Mouse (Mus musculus) heart, postnatal 14 days (tissue): Measurements from ENCODE around the gene St6galnac6. TPM values are rescaled to one million over a fixed set of nuclear protein-coding genes. Genes with fewer than 3 reads are reported as not detected.

Experiments
- DNase-seq, 2 experiments: peaks; one replicate each; pipeline ENCODE4 v3.0.0; 2021 to 2022
- intact Hi-C: fragments of 180-260 bp; cut with DNase I; formaldehyde crosslinking; loops from one replicate; pipeline ENCODE4 v1.15.1; 2025
- total RNA-seq, 2 experiments: library from RNA; stranded (reverse); gene quantifications; 2 replicates each; pipeline ENCODE4 v1.2.3; 2021

St6galnac6 gene
- total RNA-seq, 2 experiments from 2014 or later: 97.9 to 104 TPM

DNA sequence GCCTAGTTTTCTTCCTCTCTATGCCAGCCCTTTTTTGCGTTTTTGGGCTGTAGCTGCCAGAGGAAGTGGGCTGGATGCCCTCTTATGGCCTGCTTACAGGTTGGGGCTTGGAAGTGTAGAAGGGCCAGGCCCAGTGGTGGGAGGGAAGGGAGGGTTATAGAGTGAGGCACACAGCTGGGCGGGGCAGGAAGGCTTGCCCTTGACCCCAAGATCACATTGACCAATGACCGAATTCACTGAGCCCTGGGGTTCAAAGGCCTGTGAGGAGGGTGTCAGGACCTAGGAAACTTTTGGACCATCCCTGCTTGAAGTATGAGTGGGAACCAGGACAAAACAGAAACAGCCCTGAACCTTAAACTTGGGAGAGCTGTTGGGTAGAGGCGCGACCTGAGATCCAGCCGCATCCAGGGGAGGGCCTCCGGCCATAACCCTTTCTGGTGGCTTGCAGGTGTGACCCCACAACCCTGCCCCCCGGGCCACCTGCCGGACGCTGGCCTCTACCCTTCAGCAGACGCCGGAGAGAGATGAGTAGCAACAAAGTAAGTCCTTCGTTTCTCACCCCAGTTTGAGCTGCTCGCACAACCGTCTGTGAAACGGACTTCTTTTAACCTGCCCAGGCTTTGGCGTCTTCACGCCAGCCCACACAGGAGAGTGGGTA lies 9.4 kb downstream of the St6galnac6 start:
- no peak for DNase-seq

DNA sequence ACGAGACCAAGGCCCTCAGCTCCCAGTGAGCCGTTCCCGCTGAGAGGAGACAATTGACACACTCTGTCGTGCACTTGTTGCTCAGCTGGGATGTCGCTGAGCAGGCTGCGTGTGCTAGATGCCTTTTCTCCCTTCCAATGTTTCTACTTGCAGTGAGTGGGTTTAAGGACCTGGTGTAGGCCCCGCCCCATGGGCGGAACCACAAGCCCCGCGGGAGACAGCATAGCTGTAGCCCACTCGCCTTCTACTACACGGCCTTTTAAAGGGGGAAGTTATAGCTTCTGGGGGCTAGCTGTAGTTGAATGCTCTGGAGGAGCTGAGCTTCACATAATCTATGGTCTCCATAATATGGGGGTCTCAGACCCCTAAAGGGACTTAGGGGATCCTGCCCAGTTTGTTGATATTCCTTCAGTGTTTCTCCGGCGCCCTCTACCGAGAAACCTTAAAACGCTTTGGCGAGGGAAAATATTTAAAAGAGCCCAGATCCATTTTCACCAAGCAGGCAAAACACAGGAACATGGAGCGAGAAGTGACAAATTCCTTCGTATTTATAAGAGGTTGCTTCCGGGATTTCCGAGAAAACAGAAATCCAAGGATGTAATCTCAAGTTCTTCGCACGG lies 11.2 kb downstream of the St6galnac6 start:
- intact Hi-C loops: loop anchor here (5.0 kb wide), 1 partner anchor 33 kb away; the partner anchor contains the start of gene 9430097D07Rik
- peak; percentile 60 to 67 for DNase-seq

More for the DNA sequence above, 9.4 kb downstream of the St6galnac6 start:
- intact Hi-C loops: no loop called here

DNA sequence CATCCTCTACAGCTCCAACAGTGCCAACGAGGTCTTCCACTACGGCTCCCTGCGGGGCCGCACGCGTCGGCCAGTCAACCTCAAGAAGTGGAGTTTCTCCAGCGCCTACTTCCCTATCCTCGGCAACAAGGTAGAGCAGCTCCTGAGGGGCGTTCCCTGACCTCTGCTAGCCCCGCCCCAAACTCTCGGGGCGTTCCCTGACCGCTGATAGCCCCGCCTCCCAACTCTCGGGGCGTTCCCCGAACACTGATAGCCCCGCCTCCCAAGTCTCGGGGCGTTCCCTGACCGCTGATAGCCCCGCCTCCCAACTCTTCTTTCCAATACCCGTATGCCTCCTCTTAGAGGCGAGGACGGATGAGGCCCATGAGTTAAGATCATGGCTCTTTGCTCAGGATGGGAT lies 12.8 kb downstream of the St6galnac6 start:
- no peak for DNase-seq
- intact Hi-C loops: loop anchor here (5.0 kb wide), 1 partner anchor 35 kb away; the partner anchor contains the start of gene 9430097D07Rik

DNA sequence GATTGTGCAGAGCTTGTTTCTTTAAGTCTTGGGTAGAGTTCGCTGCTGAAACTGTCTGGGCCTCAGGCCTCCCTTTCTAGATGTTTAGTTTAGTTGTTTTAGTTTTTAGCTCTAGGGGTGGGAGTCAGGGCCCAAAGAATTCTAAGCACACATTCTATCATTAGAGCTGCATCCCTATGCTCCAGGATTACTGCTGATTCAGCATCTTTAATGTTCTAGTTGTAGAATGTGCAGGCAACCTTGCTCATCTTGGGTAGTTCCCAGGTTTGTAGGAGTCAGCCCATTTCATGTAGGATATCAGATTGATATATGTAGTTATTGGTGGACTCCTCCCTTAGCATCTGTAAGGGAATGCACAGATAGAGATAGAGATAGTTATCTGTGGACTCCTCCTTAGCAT lies 17.6 kb downstream of the St6galnac6 start:
- no peak for DNase-seq
- intact Hi-C loops: no loop called here

DNA sequence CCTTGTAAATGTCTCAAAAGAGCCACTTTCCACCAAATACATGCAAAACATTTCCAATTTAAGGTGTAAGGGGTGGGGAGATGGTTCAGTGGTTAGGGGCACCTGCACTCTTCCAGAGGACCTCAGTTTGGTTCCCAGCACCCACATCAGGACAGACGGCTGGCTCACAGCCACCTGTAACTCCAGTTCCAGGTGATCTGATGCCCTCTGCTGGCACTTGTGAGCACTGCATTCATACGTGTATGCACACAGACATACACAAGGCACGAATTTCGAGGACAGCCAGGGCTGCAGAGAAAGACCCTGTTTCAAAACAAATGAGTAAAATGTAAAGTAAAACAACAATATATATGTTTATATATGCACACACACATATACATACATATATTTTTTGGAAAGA lies 18.1 kb downstream of the St6galnac6 start:
- no peak for DNase-seq
- intact Hi-C loops: no loop called here

DNA sequence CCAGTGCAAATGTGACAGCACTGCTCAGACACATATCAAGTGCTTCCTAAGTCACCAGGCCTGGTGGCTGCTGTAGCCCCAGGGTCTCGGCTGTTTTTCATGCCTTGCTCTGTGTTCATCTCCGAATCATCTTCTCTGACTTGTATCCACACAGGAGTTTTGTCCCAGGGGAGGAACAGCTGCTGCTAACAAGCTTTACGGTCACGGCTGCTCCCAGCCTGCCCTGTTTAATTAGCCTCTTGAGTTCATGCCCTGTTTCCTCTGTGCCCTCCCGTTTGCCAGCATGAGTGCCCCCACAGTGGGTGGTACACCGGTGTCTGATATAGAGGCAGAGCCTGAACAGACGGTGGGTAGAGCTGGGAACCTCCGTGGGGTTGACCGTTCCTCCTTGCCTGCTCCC lies 18.5 kb downstream of the St6galnac6 start:
- DNase-seq: no peak
- intact Hi-C loops: no loop called here

DNA sequence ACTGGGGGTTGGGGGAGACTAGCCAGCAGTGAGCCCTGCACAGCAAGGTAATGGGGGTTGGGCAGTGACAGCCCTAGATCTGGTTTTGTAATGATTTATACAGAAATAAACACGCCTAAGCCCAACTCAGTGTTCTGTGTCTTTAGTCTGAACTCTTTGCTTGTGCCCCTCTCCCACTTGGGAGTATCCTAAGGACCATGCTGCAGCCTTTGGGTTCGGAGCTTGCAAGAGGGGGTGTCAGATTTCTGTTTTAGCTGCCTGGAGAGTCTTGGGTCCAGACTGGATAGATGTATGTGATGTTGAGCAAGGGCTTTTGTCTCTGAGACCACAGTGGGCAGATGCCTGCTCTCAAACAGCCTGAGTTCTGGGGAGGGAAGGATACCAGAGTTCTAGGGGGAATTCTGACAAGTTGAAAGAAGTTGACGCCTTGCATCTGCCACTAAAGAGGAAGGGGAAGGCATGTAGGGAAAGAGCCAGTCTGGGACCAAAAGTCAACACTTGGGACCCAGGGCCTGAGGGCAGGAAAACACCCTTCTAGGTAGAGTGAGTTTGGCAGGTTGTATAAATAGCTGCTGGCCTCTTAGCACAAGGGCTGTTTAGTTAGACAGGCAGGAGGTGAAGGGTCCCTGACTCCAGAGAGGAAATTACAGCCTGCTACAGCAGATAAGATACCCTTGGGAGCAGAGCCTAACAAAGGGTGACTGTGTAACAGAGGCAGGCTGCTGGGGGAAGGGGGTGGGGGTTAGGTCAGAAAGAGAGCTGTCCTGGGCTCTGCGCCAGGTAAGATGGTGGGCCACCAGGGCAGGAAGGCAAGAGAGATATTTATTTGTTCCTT lies 21.4 kb downstream of the St6galnac6 start:
- DNase-seq: peak; percentile 81 to 87
- intact Hi-C loops: no loop called here

DNA sequence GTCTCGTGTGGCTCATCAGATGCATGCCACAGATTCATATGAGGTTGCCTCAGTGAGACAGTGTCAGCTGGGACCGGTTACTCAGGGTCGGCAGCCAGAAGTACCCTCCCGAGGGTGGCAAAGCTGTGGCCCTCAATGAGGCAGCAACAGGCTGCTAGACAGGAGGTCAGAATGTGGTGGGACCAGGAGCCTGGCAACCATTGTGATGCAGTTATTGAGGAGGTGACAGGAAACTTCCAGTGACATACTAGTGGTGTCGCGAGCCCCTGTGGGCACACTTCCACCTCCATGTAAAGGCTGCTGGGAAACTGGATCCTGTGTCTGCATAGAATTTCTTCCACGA lies 22.0 kb downstream of the St6galnac6 start, which contains the start of gene Ak1:
Ak1 (plus strand) TSS at position 242 of the 343 bp plus-strand sequence.
- intact Hi-C loops: no loop called here
- no peak for DNase-seq

DNA sequence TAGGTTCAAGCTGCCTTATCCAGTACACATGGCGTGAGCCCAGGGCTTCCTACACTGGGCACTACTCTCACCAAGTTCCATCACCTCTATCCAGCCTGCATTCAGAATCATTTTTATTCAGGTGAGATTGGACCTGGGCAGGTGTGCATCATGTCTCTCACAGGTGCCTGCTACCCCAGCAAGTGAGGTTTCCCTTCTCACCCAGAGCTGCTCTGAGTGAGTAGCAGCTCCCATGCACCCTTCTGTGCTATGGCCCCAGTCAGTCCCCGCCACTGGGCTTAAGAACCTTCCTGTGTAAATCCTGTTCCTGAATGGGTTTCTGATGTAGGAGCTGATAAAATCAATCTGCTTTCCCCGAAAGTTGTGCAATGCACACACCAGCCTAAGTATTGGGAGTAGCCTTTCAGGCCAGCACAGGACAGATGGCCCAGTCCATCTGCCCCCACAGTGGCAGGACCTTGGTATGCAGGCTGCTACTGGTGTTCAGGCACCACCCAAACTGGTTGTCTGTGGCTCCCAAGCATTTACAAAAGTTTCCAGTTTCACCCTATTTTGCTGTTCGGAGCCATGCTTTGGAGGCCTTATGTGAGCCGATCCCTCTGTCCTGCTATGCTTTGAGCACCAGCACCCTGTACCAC lies 24.7 kb downstream of the St6galnac6 start:
- intact Hi-C loops: no loop called here
- DNase-seq: no peak

DNA sequence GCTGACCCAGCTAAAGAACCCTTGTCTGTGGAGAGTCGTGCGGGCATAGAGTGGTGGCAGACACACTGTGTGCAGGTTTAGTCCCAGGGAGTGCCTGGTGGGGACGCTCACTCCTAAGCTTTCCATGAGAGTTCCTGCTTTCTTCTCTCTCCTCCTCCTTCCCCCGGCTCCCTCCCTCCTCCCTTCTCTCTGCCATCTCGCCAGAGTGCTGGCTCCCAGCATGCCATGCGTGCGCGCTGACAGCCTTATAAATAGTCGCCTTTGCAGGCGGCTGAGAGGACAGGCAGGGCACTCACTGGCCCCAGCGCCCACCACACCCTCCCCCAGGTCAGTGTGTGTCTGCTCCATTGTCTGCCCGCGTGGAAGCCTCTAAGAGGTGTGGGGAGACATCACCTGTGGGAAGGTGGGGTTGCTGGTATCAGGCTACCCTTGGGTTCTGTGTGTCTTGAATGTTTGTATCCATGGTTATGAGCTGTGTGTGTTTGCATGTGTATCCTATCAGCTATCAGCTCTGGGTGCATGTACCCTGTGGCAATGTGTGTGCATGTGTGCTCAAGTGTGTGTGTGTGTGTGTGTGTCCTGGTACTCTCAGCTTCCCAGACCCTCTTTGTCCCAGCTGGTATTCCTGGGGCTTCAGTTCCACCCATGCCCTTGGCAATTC lies 25.8 kb downstream of the St6galnac6 start:
- intact Hi-C loops: no loop called here

DNA sequence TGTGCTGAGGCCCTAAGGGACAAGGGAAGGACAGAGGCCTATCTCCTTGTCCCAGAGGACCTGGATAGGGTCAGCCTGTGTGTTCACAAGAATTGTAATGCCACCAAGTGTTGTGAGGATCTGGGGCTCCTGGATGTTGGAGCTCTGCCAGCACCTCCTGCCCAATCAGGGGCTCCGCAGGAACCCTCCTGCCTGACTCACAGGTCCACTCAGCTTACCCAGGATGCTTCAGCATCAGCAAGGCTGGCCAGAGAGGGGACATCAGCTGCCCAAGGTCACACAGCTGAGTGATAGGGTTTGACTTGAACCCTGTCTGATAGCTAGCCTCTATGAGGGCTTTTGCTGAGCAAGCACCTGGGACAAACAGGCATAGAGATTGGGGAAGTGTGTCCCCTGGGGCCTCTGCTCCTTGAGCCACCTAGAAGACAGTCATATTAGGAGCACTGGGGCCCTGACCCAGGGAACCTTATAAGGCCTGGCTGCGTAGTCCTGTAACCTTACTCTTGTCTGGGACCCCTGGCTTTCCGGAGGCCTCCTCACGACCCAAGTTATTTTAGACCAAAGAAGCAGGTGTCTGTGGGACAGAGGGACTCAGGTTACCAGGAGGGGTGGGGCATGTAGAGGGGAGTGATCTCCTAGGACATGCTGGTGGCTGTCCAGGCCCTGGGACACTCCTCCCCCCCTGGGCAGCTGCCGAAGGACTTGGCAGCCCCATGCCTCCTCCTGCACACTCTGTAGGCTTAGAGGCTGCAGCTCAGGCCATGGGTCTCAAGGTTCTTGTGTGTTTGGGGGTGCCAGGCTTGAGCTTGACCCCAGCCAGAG lies 26.6 kb downstream of the St6galnac6 start:
- DNase-seq: peak; percentile 69 to 80
- intact Hi-C loops: no loop called here

More for the DNA sequence above, 25.8 kb downstream of the St6galnac6 start:
- peak; percentile 74 to 86 for DNase-seq

DNA sequence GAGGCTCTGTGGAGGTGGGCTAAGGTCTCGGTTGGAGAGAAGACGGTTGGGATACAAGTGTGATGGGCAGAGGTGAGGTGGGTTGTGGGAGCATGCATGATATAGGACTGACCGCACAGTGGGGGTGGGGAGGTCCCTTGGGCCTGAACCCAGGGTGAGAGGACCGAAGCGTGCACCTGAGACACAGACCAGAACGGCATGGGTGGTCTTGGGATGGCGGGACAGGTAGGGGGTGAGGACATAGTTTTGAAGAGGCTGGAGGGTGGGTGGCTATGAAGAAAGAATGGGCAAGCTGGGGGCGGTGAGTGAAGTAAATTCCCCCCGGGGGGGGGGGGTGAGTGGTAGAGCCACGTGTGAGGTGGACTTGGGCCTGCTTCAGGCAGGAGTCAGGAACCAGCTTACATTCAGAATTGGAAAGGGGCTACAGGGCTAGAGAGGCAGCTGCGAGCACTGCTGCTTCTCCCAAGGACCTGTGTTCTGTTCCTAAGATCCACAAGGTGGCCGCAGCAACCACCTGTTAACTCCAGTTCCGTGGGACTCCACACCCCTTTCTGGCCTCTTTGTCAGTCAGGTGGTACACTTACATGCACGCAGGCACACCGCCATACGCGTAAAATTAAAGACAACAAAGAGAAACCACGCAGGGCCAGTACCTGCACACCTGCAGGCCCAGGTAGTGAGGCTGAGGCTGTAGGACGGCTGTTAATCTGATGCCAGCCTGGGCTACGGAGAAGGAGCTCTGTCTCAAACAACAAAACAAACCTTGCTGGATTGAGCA lies 27.9 kb downstream of the St6galnac6 start:
- DNase-seq: no peak
- intact Hi-C loops: no loop called here

DNA sequence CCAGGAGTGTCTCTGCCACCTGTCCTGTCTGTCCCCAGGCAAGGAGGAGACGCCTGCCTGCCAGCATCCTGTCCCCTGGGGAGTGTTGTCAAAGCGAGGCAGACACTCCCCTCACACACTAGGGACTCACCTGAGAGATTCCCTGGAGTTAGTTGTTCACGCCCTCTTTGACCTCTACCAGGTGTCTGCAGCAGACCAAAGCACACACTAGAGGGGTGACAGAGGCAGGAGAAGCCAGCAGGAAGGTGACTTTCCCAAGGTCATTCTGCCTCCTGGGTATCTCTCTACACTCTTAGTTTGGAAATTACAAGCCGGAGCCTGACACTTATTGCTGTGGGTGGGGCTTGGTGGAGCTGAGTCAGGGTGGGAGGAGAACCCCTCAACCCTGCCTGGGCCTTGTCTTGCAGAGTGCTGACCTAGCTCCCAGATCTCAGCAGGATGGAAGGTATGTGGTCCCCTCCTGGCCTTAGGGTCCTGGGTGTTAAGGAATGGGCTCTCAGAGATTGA lies 28.6 kb downstream of the St6galnac6 start:
- DNase-seq: no peak
- intact Hi-C loops: no loop called here

DNA sequence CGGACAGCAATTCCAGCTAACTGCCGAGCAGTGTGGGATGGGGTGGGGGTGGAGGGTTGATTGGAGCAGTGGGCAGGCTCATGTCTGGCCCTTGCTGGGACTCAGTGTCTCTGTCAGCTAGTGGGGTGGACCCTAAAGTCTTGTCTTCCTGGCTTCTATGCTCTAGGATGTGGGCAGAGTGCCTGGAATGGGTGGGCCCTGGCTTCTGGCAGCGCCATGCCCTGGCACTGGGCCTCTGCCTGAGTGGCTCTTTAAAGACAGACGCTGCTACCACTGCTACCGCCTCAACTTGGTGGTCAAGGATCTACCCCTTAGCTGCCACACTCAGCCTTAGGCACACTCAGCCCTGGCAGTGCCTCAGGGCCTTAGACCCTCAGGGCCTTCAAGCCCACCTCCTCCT lies 29.2 kb downstream of the St6galnac6 start:
- intact Hi-C loops: no loop called here
- peak; percentile 82 to 91 for DNase-seq

DNA sequence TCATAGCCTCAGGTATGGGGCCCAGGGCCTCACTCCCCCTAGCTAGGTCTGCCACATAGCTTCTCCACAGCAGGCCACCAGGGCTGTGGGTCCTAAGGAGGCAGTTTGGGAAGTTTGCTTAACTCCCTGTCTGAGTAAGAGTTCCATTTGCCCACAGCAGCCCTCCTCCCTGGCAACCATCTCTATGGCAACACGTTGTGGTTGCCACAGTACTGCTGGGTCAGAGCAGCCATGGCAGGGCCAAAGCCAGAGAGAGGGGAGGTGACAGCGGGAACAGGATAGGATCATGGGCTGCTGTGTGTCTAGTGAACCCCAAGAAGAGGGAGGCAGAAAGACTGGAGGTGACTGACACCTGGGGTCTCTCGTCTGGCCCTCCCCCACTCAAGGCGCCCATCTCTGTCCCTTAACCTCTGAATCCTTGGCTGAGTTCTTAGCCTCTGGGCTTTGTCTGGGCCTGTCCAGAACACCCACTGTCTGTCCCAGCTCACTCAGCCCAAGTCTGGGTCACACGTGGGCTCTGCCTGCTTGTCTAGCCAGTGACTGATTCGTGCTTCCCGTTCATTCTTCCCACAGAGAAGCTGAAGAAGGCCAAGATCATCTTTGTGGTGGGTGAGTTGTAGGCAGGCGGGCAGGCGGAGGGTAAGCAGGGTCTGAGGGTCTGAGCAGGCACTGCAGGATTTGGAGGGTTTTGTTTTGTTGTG lies 29.9 kb downstream of the St6galnac6 start:
- peak in 1 of 2 experiments; percentile 56 for DNase-seq
- intact Hi-C loops: no loop called here

DNA sequence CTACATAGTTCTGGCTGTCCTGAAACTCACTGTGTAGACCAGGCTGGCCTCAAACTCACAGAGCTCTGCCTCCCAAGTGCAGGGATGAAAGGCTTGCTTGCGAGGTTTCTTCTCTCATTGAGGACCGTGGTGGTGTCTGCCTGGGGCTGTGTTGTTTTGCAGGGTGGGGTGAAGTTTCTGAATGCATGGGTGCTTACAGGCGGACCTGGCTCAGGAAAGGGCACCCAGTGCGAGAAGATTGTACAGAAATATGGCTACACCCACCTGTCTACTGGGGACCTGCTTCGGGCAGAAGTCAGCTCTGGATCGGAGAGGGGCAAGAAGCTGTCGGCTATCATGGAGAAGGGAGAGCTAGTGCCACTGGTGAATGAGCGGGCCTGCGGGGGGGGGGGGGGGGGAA lies 30.5 kb downstream of the St6galnac6 start:
- DNase-seq: no peak
- intact Hi-C loops: loop anchor here (5.0 kb wide), 1 partner anchor 117 kb away; no protein-coding TSS in a partner anchor

DNA sequence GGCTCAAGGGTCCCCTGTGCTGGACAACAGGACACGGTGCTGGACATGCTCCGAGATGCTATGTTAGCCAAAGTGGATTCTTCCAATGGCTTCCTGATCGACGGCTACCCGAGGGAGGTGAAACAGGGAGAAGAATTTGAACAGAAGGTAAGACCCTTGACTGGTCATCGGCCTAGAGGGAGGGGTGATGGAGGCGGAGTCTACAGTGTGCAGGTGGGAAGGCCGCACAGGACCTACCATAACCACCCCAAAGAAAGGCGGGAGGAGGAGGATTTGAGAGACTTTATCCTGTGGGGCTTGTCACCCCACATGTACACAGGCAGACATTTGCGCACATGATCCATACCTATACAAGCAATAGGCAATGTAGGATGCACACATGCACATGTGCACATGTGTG lies 31.5 kb downstream of the St6galnac6 start:
- no peak for DNase-seq
- intact Hi-C loops: loop anchor here (1.0 to 5.0 kb wide), 2 partner anchors 58 to 116 kb away; no protein-coding TSS in a partner anchor
